Mouse (Mus musculus) left cerebral cortex, postnatal 14 days (tissue): Measurements from ENCODE around the gene Gm10300. TPM values are rescaled to one million over a fixed set of nuclear protein-coding genes. Genes with fewer than 3 reads are reported as not detected.

Experiments used
- DNase-seq, 2 experiments: peaks; one replicate each; pipeline ENCODE4 v3.0.0; 2021 to 2022; ENCODE audit warnings: low spot score in 2 of 2, mixed read lengths in 1 of 2
- intact Hi-C: fragments of 180-260 bp; cut with DNase I; formaldehyde crosslinking; loops from one replicate; pipeline ENCODE4 v1.15.1; 2025
- total RNA-seq, 2 experiments: library from RNA; stranded (reverse); gene quantifications; 2 replicates each; pipeline ENCODE4 v1.2.3; 2021

The Gm10300 gene
- total RNA-seq, 2 experiments from 2014 or later = not detected

DNA sequence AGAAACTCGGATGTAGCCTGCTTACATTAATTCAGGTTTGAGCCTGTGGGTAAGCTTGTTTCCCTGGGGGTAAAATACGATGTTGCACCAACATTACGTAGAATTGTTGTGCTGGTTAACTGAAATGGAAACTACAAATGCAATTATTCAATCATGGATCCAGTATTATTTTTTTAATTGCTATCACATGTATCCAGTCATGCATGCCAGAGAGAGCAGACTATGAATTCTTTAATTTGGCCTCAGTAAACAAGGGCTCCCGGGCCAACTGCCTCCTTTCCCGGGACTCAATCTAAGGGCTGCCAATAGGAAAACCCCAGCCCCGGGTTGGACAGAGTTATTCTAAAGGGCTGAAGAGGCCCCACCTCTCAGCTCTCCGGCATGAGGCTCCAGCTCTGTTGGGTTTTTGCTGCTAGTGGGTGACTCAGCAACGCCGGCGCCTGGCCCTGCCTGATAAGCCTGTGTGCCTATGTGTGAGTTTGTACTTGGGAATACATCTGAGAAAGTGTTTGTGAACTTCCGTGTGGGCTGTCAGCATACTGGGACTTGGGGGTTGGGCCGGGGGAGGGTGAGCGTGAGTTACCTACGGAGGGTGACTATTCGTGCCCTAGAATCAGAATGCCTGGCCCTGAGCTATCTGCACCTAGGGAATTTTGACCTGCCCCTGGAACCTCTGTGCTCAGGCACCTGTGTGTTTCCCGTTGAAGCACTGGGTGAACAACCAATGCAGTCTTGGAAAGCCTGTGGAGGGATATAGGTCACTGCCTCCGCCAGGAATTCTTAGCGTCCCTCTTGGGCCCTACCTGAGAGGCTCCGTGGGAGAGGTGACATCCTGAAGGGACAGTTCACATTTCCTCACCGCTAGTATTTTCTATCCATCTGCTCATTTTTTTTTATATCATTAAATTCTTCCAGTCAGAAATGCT lies 2.2 kb downstream of the Gm10300 start:
- peak; percentile 52 to 75 for DNase-seq

DNA sequence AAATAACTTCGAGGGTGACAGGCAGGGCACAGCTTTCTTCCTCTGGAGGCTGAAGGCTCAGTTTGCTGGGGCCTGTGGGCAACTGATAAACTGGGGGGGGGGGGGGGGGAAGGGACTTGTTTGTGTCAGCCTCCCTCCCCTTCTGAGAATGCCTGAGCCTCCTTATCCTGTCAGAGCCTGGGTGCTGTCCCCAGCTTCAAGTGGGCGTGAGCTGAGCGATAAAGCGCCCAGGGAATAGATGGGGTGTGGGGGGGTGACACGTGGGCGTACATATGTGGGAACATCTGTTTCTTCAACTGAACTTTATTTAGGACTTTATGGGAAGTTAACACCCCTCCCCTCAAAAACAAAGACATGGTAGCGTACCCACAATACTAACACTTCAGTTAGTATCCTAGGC lies 2.9 kb downstream of the Gm10300 start:
- DNase-seq = no peak
- intact Hi-C loops = loop anchor here (5.0 kb wide), 1 partner anchor 45 kb away; no protein-coding TSS in a partner anchor

More for the DNA sequence above, 2.2 kb downstream of the Gm10300 start:
- intact Hi-C loops = loop anchor here (5.0 kb wide), 1 partner anchor 44 kb away; no protein-coding TSS in a partner anchor

DNA sequence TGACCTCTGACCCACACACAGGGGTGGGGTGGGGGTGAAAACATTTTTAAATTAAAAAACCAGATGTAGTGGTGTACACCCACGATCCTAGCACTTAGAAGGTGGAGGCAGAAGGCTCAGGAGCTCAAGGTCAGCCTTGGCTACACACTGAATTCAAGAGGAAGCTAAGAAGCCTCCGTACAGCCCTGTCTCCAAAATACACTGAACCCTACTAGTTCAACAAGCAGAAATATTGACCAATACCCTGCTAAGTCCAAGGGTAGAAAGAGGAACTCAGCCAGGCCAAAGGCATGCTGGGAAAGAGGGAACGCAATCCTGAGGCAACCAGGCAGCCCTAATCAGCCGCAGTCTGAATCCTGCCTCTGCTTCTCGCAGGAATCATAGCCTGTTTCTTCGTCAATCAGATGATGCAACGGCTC lies 3.8 kb downstream of the Gm10300 start:
- intact Hi-C loops = loop anchor here (2.0 to 5.0 kb wide), 3 partner anchors 46 to 218 kb away; no protein-coding TSS in a partner anchor
- DNase-seq = peak in 1 of 2 experiments; percentile 19

DNA sequence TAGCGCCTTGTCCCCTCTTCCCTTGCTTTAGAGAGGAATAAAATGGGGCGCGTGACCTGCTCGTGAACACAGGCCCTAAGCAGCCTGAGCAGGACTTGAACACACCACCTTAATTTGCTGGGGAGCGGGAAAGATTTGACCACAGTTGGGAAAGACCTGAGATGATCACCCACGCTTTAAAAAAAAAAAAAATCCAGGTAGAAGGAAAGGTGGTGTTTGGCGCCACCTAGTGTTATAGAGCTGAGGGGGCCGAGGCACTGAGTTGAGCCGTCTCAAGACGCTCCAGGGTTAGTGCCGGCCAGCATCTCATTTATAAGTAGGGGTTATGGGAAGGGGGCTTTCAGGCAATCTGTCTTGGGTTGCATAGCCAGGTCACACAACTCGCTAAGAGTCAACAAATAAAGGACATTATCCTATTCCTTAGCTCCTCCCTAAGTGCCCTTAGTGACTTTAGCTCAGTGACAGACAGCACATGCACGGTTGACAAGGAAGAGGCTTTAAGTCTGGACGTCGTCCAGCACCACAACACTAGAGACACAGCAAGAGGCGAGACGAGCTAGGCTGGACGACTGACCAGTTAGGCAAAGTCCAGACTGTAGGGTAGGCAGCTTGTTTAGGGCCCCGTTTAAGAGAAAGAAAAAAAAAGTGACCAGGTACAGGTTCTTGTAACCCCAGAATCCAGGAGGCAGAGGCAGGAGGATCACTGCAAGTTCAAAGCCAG lies 5.2 kb downstream of the Gm10300 start:
- intact Hi-C loops = loop anchor here (1.0 to 5.0 kb wide), 4 partner anchors 47 to 219 kb away; no protein-coding TSS in a partner anchor
- DNase-seq = peak; percentile 62 to 79

DNA sequence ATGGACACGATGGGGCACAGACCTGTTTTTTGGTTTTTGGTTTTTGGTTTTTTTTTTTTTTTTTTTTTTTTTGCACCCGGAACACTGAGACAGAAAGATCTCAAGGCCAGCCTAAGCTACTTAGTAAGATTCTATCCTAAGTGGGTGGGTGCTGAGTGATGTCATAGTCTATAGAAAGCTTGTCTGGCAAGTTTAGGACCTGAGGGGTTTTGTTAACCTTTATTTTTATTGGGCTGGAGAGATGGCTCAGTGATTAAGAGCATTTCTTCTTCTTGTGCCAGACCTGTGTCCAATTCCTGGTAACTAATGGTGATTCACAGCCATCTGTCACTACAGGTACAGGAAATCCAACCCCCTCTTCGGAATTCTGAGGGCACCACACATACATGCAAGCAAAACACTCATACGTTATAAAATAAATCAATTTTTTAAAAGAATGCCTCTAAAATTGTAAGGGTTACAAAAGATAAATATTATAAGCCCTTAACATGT lies 6.0 kb downstream of the Gm10300 start:
- no peak for DNase-seq
- intact Hi-C loops = no loop called here

DNA sequence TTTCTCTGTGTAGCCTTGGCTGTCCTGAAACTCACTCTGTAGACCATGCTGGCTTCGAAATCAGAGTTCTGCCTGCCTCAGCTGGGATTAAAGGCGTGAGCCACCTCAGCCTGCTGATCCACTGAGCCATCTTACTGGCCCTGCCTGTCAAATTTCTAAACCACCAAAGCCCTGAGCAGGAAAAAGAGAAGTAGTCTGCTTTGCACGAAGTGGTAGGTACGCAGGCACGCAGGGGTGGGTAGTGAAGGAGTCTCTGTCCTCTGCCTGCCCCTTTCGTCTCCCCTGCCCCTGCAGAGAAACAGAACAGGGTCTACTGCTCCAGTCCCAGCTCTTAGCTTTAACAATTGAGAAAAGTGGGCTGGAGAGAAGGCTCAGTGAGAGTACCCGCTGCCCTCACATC lies 10.6 kb downstream of the Gm10300 start:
- intact Hi-C loops = no loop called here
- DNase-seq = no peak

DNA sequence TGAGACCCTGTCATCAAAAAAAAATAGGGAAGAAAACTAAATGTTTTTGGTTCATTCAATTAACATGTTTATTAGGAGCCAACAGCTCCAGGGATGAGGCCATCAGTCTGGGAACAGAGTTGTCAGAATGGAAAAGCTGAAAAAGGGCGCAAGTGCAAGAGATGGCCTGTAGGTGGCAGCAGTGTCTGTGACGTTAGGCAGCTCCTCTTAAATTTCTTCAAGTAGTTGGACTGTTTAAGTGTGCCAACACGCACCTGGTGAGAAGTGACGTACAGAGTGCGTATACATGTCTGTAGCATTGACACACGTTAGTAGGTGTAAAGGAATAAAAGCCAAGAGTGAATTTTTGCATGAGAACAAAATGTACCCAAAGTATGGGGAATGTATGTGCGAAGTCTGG lies 14.4 kb downstream of the Gm10300 start:
- intact Hi-C loops = loop anchor here (1.0 kb wide), 1 partner anchor 89 kb away; no protein-coding TSS in a partner anchor
- peak; percentile 59 to 76 for DNase-seq

DNA sequence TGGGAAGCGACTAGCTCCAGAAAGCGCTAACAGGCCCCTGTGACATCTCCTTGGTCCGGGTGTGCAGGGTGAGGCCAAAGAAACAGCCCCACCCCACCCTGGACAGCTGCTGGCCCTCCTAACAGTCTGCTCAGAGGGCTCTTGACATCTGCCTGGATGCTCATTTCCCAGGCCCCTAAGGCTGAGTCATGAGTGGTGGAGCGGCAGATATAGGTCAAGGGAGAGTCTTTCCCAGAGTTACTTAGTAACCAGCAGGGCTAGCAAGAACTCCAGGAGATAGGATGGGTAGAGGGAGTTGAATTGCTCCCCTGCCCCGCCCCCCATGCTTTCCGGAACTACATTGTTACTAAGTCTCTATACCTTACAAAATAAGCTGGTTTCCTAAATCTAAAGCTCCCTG lies 18.6 kb downstream of the Gm10300 start:
- intact Hi-C loops = no loop called here
- no peak for DNase-seq

DNA sequence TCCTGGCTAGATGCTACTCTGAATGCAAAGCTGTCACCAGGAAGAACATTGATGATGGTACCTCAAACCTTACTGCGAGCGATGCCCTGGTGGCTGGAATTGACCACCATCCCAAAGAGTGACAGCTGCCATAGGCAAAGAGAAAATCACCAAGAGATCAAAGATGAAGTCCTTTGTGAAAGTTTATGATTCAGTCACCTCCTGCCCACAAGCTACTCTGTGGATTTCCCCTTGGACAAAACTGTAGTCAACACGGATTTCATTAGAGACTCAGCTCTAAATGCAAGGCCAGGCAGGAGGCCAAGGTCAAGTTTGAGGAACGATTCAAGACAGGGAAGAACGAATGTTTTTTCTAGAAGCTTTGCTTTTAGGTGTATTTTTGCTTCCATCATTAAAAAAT lies 19.4 kb downstream of the Gm10300 start:
- intact Hi-C loops = no loop called here
- no peak for DNase-seq

DNA sequence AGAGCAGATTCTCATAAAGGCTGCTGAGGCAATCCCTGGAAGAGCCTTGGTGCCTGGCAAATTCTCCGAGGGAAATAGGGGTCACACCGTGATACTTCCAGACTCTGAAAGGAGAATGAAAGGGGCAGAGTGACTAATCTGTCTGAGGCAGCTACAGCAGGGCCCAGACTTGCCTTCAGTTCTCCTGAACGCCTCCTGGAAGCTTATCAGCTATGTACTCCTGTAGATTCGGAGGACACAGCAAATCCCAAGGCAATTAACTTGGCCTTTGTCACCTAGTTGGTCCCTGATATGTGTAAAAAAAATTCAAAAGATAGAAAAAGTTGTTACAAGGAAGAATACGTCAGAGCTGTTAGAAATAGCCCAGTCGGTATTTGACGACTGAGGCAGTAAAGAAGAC lies 20.5 kb downstream of the Gm10300 start:
- no peak for DNase-seq
- intact Hi-C loops = no loop called here

DNA sequence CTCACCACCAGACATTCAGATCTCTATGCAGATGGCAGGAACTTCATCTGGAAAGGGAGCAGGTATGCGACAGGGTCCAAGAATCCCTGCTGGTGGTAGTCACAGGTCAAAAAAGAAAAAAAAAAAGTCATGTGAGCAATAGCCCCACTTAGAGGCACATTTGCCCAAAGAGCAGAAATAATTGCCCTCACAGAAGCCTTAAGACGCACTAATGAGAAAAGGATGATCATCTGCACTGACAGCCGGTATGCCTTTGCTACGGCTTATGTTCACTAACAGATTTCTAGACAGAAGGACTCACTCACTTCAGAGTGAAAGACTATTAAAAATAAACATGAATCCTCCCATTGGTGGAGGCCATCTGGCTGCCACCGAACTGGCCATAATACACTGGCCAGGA lies 25.1 kb downstream of the Gm10300 start:
- DNase-seq = no peak
- intact Hi-C loops = no loop called here

DNA sequence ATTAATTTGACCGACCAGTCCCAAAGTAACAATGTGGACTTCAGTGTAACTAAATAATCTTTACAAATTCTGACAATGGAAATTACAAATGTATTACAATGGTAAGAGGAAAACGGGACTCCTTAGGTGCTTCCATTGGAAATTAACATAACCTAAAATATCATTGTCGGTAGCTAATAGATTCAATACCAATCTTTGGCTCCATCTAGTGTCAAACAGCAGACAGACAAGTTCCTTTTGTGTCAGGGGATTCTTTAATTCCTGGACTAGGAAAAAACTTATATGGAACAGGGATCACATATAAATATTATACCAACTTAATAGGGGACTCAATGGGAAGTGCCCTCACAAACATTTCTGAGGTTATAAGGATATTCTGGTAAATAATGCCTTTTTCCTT lies 26.7 kb downstream of the Gm10300 start:
- DNase-seq = no peak
- intact Hi-C loops = no loop called here

DNA sequence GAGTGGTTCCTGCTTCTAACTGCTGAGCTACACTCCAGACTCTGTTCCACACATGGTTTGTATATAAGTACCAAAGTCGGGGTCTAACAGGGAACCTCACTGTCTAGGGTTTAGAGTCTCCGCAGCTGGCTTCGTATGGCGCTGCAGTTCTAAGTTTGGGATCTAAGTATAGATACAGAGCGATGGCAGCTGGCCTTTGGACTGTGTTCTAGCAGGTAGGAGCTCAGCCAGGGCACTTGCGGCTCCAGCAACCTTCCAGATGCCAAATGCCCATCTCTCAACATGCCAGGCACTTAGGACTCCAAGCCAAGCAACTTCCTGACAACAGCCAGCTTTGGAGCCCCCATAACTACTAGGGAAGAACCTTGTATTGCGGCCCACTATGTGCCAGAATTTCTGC lies 33.7 kb downstream of the Gm10300 start:
- intact Hi-C loops = loop anchor here (5.0 kb wide), 1 partner anchor 49 kb away; no protein-coding TSS in a partner anchor
- no peak for DNase-seq

DNA sequence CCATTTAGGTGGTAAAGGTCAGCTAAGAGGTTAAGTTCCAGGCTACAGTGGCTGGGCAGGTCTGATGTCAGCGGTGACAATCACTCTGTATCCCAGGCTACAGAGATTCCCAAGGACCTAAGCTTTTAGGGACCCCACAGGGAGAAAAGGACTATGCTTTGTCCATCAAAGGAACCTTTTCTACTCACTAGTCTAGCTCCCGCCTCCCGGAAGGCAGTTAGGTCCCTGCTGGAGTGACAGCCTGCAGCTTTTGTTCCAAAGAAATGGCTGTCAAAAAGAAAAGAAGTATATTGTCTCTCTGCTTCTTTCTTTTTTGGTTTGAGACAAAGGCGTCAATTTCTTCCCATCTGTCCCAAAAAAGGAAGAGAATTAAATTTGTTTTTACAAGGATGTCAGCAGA lies 36.7 kb downstream of the Gm10300 start:
- no peak for DNase-seq
- intact Hi-C loops = no loop called here

DNA sequence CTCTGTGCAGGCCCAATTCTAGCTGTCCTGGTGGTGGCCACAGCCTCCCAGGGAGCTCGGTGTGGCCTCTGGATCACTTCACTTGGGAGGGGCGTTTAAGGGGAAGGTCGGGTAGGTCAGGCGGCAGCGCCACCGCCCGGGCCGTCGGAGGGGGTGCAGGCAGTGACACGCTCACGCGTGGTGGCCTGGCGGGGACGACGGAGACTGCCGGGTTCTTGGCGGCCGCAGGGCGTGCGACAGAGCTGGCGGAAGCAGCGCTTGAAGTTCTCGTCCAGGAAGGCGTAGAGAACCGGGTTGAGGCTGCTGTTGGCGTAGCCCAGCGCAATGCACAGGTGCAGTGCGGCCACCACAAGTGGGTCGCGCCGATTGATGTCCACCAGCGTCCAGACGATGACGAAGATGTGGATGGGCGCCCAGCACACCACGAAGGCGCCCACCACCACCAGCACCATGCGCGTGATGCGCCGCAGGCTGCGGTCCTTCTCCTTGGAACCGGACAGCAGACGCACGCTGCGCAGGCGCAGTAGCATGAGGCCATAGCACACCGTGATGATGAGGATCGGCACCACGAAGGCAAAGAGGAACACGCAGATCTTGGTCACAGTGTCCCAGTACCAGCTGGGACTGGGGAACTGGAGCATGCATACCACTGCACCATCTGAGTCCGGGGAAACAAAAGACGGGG lies 39.1 kb downstream of the Gm10300 start:
- DNase-seq = no peak
- intact Hi-C loops = no loop called here

DNA sequence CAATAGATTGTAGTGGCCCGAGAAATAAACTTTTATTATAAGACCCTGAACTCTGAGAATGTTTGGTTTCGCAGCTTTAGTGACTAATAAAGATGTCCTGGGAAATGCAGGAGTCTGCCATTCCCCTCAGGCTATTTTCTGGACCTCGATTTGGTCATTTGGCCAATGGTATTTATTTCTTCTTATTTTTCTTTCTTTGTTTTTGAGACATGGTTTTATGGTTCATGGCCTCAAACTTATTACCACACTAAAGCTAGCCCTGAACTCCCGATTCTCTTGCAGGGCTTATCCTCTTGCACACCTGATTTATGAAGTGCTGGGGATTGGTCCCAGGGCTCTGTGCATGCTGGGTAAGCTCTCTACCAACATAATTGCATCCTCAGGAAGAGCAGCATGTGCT lies 41.8 kb downstream of the Gm10300 start:
- intact Hi-C loops = no loop called here
- DNase-seq = no peak

DNA sequence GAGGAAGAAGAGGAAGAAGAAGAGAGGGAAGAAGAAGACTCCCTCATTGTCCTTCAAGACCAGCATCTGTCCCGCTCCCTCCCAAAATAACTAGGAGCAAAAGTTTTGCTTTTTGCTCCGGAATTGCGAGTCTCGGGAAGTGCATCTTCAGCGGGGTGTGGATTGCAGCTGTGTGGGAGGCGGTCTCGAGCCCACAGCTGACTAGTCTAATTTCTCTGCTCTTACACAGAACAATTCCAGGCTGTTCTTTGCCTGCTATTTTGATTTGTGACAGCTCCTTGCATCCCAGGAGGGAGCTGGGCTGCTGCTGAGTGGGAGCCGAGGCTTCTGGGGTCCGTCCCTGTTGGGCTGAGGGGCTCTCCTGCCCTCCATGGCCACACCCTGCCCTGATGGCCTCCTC lies 45.1 kb downstream of the Gm10300 start:
- intact Hi-C loops = no loop called here
- peak; percentile 28 to 29 for DNase-seq

DNA sequence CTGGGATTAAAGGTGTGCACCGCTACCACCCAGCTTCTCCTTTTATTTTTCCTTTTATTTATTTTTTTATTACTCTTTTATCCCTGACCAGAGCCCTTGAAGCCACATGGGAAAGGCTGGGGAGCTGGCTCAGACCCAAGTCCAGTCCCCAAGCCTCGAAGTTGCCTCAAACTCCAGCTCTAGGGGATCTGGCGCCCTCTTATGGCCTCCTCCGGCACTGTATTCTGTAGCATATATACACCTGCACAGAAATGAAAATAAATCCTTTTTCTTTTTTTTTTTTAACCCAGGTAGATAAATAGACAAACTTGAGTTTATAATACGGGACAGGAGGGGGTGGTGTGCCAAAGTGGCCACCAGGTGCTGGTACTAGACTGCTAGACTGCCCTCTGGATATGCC lies 47.2 kb downstream of the Gm10300 start:
- no peak for DNase-seq
- intact Hi-C loops = no loop called here

DNA sequence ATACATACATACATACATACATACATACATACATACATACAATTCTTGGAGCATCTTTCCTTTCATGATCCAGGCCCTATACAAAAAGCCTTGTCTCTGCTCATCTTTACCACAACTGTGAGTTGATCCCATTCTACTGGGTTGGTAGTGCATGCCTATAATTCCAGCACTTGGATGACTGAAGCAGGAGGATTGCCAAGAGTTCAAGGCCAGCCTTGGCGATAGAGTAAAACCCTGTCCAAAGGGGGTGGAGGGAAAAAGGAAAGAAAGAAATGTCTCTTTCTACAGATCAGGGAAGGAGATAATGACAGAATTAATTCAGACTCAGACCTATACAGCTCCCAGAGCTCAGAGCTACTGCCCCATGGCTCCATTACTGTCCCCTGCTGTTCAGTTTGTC lies 48.7 kb downstream of the Gm10300 start:
- intact Hi-C loops = no loop called here
- DNase-seq = no peak
